Mouse (Mus musculus) left cerebral cortex, adult 6 months (tissue): Measurements from ENCODE around the gene Gm3755. TPM values are rescaled to one million over a fixed set of nuclear protein-coding genes. Genes with fewer than 3 reads are reported as not detected.

Experiments
- long read RNA-seq, 2 experiments: library from polyadenylated mRNA; unstranded; transcript quantifications; one replicate each; pipeline ENCODE4 v2.0.0; 2019 to 2020
- polyA plus RNA-seq: library from polyadenylated mRNA; unstranded; fragments of <200 nt; fragmentation: Nextera tagmentation; gene quantifications from 2 replicates; pipeline ENCODE4 v1.2.3, GENCODE M21; 2021

The Gm3755 gene
- polyA plus RNA-seq = not detected in 2 replicates
- long read RNA-seq, experiment 1 = 0 reads
- long read RNA-seq, experiment 2 = 0 reads

DNA sequence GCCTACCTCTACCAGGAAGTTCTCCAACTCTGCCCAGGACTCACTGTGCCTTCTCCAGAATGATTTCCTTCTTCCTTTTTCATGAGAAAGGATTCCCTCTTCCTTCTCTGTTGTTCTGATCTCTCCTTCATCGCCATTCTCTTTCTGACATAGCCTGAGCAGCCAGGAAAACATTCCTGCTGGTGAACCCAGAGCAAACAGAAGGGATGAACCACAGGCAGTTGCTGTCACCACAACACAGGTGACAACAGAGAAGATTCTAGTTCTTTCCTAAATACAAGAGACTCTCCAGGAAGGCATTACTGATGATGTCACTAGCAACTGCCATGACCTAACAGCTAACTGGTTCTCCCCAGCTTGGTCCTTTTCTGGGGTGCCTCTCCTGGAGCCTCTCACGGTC is at the start of gene Gm3755:
Gene Gm3755, minus strand, starts transcription at position 101 of the 400 bp plus-strand sequence.

DNA sequence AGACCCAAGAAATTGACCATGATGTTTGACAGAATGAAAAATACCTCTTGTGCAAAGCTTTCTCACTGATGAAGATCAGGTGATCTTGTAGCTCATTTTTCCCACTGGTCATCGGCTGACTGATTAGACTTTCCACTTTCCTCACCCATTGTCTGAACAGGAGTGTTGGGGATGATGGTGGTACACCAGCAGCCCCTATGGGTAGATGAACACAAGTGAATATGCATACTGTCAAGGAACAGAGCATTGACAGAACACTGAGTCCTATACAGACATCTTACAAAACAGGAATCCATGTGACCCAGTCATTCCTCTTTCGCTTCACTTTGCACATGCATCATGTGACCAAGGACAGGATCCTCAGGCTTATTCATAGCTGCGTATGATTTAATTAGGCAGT is 32.9 kb upstream of the Gm3755 start, which contains the start of gene Gm3752:
Gene Gm3752, minus strand, starts transcription at position 101 of the 400 bp plus-strand sequence.

Other genes with a start within 250 kb of the Gm3755 start
- not detected in 2 replicates for gene Gm3727, start 186.2 kb downstream of the Gm3755 start, polyA plus RNA-seq
- 0.72 and 1.1 TPM in 2 replicates for gene Gm3739, start 135.9 kb downstream of the Gm3755 start, polyA plus RNA-seq
- gene Gm5797, start 118.5 kb downstream of the Gm3755 start, polyA plus RNA-seq = not detected in 2 replicates
- not detected in 2 replicates for gene Gm8374, start 85.8 kb downstream of the Gm3755 start, polyA plus RNA-seq
- gene Gm3752, start 32.8 kb upstream of the Gm3755 start, polyA plus RNA-seq = 0.31 and 0.83 TPM in 2 replicates
- gene Gm3558, start 117.6 kb upstream of the Gm3755 start, polyA plus RNA-seq = 1.2 TPM in 2 replicates
- gene Gm10338, start 144.7 kb upstream of the Gm3755 start, polyA plus RNA-seq = not detected in 2 replicates
- gene Gm10128, start 193.1 kb upstream of the Gm3755 start, polyA plus RNA-seq = not detected in 2 replicates